Mouse (Mus musculus) embryo, embryonic 9.5 days (tissue): ENCODE measurements around the gene Lhx3.

Experiments
- DNase-seq: peaks from one replicate; pipeline ENCODE4 v3.0.0-alpha.2; 2017; ENCODE audit errors: extremely low spot score

The Lhx3 gene

DNA sequence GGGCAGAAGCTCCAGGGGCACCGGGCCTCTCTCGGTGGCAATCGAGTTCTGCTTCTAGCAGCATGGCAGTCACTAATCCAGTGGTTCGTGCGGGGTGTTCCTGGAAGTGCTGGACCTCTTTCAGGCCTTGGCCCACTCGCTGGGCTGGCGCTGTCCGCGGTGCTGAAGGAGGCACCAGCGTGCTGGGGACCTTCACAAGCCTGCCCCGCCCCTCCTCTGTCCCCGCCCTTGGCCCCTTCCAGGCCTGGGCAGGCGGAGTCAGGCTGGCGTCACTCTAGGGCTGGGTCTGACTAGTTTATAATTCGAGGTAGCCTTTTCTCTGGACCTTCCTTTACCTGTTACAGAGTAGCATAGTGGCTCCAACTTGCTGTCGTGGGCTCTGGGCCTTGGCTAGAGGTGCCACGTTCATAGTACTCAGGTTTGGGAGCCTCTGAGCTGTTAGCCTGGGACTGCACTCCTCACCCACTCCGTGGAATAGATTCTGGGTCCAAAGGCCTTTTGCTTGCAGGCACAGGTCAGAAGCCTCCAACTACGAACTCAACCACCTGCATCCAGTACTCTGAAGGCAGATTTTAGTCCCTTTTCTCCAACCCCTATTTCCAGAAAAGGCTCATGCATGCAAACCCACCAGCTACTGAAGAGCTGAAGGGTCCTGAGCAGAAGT is at the start of gene Lhx3:
TSS of gene Lhx3 (minus strand) at position 164 of the 664 bp plus-strand sequence.
- peak; percentile 92 for DNase-seq

DNA sequence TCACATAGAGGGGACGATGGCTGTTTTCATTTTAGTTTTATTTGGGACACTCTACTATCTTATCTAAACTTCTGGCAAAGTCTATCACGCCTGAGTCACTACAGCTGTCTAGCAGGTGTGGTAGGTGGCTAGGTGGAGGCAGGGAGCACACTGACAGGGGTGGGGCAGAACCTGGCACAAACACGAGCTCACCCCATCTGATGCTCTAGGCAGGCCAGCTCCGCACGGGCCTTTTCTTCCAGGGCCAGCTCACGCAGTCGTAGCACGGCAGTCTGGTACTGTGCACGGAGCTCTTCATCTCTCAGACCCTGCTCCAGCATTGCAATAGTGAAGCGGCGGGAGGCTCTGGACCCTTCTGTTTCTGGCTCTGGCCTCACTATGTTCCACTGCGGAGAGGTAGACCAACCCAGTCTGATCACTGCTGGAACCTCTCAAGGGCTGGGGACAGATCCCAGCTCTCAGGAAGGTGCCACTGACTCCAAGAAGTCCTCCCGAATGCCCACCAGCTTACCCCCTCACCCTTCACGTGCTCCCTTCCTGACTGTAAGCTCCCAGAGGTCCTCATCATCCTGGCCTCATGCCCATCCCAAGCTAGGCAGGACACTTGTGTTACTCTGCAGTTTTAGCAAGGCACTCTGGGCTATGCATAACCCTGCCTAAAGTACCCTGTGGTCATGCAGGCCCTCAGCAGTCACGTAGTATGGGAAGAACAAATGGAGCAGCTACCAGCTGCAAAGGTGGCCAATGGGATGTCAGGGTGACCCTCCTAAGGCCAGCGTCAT is 49.4 kb upstream of the Lhx3 start:
- DNase-seq: no peak

DNA sequence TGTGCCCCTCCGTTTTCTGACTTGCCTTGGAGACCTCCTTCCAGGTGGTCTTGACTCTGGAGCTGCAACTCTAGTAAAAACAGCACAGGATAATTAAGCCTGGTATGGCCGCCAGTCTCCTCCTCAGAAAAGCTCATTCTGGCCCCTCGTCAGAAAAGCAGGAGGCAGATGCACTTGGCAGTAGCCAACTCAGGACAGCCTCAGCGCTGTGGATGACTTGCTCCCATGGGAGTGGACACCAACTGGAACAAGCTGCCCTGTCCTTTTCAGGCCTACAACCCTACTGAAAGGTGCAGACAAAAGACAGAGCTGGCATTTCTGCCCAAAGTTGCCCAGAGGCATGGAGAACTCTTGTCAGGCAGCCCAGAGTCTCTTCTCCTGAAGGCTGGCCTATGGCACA is 46.7 kb upstream of the Lhx3 start:
- DNase-seq: no peak

DNA sequence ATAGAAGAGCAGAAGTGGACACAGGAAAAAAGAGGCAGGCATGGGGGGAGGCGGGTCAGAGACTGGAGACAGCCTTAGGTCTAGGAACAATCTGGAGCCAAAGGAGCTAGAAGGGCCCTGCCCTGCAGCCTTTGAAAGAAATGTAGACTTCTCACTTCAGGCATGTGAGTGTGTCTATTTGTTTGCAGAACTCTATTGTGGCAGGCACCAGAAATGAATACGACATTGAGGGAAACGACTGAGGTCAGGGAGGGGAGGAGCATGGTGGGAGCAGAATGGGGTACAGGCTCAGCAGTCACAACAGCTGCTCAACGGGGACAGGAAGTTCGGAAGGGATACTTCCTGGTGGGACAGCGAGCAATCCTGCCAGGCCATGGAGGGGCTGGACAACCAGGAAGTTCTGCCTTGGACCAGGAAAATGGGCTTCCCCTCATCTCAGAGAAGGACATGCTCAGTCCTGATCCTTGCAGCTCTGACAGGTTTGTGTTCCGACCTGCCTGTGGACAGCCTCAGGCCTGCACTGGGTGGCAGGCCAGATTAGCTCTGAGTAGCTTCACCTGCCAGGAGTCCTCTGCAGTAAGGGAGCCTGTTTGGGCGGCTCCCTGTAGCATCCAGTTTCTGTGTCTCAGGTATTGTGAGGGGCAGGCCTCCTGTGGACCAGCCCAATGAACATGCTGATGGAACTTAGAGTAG is 44.6 kb upstream of the Lhx3 start:
- no peak for DNase-seq

DNA sequence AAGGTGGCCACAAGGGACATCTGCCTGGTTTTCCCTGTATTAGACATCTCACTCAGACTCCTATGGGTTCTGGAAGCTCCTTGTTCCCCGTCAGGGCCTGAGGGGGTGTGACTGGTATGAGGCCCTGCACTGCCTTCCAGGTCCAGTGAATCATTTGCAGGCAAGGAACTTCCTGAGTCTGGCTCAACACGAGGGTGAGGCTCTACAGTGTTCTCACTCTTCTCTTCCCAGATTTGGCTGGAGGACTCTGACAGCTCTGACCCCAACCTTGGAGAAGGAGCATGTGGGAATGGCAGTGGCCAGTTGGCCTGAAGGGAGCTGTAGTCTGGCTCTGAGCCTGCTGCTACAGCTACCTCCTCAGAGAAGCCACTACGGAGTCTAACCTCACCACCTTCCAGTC is 39.4 kb upstream of the Lhx3 start:
- no peak for DNase-seq

DNA sequence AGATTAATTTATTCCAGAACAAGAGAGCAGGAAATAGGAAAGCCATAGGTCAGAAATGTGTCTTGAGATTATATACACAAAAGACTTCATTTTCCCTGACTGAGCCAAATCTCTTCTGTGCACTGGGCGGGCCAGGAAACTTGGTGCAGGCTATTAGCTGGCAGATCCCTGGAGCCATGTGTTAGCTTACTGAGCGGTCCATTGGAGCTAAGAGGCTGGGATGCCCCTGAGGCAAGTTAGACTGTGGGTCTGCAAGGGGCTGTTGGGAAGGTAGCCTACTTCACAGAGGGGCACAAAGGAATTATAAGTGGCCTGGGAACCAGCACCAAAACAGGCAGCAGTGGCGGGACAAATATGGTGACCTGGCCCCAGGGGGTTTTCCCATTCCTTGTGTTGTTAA is 32.8 kb upstream of the Lhx3 start:
- DNase-seq: no peak

DNA sequence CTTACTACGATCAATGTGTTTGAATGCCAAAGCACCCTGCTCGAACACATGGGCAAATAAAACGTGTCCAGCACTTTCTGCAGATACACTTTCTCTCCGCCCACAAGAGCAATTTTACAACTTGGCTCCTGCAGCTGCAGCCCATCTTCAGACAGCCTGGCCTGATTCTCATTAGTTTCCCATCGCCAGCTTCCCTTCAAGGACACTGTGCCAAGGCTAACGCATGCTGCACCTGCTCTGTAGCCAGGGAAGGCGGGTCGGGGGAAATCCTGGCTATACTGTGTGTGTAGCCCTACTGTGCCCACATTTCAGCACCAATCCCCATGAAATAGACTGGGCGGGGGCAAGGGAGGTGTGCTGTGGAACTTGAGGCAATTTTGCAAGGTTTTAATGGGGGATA is 32.2 kb upstream of the Lhx3 start:
- no peak for DNase-seq

DNA sequence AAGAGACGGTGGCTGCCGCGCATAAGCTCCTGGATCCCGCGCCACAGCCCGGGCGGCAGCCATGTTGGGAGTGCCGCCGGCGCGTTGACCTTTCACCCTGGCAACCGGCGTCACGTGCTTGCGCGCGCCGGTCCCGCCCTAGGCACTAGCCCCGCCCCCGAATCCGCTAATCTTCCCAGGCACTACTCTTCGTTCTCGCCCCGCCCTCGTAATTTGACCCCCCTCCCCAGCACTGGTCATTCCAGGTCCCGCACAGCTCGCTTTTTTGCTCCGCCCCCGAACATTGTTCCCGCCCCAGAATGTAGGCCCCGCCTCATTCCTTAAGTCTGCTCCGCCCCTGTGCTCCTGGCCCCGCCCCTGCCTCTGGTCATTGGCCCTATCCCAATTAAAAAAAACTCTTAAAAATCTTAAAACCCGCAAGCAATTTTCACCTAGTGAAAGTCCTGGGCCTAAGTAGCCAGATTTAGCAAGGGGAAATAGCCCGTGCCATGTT is 29.2 kb upstream of the Lhx3 start, which contains the start of gene Qsox2:
TSS of gene Qsox2 (minus strand) at position 236 of the 493 bp plus-strand sequence.
- DNase-seq: peak; percentile 98

DNA sequence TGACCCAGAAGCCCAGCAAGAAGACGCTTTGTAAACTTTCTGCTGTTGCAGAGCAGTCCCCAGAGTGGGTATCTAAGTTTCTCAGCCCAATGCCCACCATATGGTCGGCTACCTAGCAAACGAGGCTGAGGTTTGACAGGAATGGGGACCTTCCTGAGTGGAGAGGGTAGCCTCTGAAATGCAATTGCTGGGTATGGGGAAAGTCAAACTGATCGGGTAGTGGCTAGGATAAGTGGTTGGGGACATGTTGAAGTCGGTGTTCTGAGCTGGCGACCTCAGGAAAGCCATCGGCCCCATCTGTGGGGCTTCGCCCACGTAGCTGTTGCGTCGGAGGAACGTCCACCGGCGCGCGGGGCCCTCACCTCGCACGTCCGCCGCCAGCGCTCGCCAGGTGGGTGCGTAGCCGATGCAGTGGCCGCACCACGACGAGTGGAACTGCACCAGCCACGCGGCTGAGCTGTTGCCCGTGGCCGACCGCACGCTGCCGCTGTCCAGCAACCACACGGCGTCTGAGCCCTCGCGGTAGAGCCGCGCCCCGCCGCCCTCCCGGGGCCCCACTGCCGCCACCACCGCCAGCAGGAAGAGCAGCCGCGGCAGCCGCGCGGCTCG is 28.7 kb upstream of the Lhx3 start:
- no peak for DNase-seq

DNA sequence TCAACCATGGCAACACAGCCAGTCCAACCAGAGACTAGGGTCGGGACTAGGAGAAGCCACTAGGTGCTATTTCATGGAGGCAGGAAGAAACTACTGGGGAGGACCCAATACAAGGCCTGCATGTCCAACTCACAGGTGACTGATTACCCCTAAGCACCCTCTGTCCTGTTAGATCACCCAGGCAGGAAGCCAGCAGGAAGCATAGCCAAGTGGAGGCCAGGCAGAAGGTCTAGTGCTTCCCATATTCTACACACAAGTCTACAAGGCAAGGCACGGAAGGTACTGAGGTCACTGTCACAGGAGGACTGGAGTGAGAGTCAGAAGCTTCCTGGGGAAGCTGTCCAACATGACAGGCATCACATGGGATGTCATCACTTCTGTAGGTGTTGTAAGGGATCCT is 26.7 kb upstream of the Lhx3 start:
- no peak for DNase-seq

DNA sequence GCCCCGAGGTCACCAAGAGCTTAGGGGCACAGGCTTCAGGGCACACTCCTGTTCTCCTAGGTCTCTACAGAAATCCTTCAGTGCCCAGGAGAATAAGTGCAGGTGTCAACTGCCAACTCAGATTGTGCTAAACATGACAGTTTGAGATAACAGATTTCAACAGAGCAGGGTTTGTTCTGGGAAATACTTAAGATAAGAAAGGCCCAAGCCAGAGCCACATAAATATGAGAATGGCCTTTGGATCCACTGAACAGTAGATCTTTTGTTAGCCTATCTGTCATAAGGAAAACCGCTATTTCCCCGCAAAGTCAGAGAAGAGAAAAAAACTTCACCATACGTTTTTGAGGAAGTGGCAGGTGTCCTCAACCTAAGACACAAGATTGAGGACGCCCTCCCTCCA is 26.2 kb upstream of the Lhx3 start:
- DNase-seq: no peak

DNA sequence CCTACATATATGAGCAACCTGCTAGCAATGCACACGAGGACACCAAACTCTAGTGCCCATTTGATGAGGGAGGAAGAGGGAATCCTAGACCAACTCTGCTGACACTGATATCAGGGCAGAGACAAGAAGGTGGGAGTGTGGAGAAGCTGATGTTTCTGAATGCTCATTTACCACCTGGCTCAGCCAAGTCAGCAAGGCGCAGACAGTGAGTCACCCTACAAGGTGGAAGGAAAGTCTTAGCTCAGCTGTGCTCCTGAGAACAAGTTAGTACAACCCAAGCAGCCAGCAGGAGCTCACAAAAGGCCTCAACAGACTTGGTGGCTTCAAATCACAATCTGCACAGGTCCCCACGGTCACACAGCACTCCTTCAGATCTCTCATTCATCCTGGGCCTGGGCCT is 23.3 kb upstream of the Lhx3 start:
- no peak for DNase-seq

DNA sequence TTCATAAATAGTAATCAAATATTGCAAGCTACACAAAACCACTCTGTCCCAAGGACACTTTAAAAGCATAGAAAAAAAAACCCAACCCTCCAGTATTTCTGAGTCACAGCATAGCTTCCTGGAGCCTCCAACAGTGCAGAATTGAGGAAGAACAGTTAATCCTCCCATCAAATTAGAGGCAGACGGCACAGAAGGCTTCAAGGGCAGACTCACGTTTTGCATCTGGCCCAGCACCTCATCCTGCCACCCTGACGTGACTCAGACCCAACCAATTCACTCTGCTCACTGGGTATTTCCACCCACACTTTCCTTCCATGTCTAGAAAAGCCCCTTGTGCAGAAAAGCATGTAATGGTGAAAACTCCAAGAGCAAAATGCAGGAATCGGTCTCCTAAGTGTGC is 22.2 kb upstream of the Lhx3 start:
- no peak for DNase-seq

DNA sequence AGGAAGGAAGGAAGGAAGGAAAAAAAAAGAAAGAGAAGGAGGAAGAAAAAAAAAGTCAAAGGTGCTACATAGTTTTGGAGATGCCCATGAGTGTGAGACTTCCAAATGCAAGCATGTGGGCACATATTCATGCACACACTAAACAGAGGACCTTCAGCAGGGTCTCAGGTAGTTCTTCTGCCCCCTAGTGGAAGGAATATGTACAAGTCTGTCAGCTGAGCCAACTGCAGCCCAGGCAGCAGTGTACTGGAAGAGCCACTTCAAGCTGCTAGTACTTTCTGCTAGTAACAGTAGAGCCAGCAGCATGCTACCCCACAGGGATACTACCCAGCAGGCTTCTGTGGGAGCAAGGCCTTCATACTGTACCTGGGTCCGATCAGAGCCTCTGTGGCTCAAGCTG is 19.7 kb upstream of the Lhx3 start:
- DNase-seq: peak; percentile 52

DNA sequence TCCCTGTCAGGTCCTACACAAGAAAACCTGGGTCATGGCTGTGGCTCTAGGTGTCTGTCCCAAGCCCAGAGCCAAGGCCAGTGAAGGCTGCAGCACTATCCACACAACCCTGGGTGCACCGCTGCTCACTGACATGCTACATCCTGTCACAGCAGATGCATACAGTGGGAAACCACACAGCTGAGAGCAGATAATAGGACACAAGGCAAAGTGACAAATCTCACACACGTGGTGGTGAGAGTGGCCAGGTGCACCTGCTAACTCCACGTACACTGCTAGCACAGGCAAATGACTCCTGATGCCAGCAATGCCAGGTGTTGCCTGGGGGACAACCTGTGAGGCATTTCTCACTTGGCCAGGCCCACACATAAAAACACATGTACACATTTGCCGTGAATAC is 17.2 kb upstream of the Lhx3 start:
- no peak for DNase-seq

DNA sequence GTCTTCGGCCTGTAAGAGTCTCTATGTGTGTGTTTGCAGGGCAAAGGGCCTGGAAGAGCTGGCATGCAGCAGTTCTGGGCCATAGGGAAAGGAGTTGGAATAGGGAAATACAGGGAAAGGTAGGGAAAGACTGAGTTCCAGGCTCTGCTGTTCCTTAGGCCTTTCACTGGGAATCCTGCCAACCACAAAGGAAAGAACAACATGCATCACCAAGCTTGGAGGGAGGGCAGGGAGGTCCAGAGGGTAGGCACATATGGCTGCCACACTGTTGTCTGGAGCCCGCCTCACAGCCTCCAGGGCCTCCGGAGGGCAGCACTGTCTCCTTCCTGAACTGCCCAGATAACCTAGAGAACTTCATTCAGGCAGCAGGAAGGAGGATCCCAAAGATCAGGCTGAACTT is 15.9 kb upstream of the Lhx3 start:
- no peak for DNase-seq

DNA sequence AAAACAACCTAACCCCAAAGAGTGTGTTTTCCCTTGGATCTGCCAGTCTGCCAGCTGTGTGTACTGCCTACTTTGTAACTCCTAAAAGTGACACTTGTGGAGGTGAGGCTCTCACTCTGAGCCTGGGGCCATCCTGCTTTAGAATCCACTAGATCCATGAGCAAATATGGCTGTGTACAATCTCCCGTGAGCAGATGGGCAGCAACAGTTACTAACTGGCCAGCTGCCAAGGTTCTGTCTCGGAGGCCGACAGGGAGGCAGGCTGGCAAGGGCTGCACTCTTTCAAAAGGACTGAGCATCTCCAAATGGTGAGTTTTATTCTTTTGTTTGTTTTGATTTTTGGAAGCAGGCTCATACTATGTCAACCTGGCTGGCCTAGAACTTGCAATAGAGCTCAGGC is 6.4 kb upstream of the Lhx3 start:
- no peak for DNase-seq

DNA sequence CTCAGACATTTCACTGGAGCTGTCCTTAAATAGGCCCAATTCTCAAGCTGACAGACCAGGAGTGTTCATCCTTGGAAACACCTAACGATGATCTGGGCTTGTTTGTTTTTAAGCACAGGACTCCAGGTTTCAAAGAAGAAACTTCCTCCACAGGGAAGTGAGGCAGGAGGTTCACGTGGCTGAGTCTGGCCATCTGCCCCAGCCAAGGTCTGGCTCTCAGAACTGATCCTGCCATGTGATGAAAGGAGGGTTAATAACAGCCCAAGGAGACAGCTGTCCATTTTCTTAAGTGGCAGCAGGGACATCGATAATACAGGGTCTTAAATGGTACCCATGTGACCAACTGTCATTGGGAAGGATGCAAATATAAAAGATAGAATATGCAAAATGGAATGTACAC is 1.5 kb upstream of the Lhx3 start:
- no peak for DNase-seq

DNA sequence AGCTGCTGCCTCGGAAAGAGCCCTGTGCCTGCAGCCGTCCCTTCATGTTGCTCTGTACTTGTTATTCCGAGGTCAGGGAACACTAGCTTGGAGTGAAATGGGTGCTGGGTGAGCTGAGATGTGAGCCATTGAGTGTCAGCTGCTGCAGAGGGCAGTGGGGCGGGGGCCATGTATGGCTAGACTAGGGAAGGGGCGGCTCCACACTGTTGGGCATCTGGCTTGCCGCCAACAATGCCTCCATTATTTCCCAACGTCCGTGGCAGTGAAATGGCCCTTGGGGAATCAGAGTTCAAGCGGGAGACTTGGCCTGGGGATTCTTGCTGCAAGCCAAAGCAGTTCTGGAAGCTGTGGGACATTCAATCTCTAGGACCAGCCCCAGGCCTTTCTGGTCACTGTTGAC is 530 bp downstream of the Lhx3 start:
- no peak for DNase-seq

DNA sequence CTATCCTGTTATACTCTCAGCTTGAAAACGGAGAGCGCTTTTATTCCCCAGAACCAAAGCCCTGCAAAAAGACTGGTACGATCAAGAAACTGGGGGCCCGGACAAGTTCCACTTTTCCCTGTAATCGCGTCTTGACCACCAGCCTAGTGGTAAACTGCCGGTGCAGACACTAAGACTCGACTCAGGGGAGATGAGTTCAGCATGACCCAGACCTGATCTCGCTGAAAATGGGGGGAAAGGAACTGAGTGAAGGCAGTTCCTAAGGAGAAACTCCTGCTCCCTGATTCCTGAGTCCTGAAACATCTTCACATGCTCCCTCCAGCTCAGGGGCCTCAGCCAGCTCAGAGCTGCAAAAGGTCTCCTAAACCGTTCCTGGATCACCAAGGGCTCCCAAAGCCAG is 2.3 kb downstream of the Lhx3 start:
- no peak for DNase-seq

DNA sequence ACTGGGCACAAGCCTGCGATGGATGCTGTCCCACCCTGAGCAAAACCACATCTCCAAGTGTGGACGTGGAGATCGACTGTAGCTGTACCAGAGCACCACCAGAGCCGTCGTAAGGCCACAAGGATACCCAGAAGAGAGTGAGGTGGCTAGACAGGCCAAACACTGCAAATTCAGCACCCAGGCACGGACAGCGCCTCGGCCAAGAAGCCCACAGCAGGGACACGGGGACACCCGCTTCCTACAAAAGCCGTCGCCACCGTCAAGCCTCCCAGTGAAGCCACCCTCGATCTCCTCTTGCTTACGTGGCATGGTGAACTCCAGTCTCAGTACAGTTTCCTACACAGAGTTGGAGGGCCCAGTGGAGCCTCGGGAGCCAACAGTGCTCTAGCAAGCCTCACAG is 3.0 kb downstream of the Lhx3 start:
- DNase-seq: peak; percentile 73

DNA sequence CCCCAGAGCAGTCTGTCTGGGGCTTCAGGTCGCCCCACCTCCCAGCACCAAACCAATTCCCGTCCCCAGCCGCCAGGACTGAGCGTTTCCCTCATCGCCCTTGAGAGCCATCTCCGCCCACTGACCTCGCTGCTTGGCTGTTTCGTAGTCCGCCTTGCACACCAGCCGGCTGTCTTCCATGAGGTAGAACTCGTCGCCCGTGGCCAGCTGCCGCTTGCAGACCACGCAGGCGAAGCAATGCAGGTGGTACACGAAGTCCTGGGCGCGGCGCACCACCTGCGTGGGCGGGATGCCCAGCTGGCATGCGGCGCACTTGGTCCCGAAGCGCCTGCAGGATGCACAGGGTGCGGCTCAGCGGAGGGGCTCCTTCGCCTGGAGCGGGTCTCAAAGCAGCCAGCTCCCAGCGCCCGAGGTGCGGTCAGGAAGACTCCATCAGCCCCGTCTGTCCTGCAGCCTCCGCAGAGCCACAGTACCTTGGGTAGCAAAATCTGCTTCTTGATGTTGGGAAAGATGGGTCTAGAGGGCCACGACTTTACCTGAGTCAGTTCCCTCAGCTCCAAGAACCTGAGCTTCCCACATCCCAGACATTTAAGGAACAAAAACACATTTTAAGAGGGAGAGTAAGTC is 5.1 kb downstream of the Lhx3 start:
- no peak for DNase-seq
